Mouse (Mus musculus): ENCODE data around the gene Micall2.
A peak's percentile ranks its signal among the peaks of the same experiment; 100 is the strongest.

- no peak for TF ChIP-seq POLR2A (IDR thresholded peaks at IDR 0.05; ENCODE audit: borderline replicate concordance, low read depth, low read length)
- TF ChIP-seq CTCF (IDR thresholded peaks at IDR 0.05; ENCODE audit: low read depth, low read length): peak; percentile 28; the same call in 1 of the 2 replicates
Observed at GRCm38 (mm10) chr5:139702905-139703304, 33.2 kb downstream of the Micall2 start.
